In the genomic region with DNA sequence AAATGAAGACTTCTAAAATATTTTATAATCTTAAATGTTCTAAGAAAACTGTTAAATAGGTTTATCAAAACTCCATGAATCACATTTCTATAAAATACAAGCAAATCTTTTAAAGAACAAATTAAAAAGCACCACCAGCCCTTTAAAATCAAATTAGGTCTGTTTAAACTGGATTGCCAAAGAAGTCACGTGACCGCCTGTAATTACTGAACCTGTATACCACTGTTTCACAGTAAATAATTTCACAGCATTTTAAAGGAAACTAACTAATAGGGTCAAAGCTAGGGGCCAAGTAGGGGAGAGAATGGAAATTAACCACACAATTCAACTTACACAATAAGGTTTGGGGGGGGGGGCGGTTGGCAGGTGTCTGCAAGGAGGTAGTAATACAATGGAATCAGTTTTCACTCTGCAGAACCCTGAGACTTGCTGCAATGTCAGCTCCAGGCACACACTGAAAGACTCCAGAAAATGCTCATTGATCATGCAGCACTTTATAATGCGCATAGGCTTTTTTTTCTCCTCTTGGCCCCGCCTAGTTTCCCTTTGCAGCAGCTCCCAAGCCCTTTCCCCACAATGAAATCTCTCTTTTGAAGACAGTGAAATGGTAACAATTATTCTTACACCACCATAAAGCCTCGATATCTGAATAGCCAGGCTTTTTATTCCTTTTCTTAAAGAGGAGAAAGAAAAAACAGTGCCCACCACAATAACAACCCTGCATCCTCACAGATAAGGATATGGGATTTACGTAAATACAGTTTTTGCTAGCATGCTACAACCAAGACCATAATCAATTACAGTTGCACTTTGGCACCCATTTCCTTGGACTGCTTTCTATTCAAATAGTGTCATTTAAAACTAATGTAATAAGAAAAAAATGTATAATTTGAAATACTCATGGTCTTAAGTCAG, we compare ENCODE assay signal across 10 mouse cellular contexts. TPM values are rescaled to one million over a fixed set of nuclear protein-coding genes. Genes with fewer than 3 reads are reported as not detected.
A peak's percentile ranks its signal among the peaks of the same experiment; 100 is the strongest.
DNase-seq lines count a peak whose midpoint lies in the region; ATAC-seq and TF ChIP-seq lines count a peak whose summit lies in the region.
"Had no signal": no experiment of that assay in that cellular context is flagged by ENCODE, and none has a peak within 500 bp of the region (broad histone marks: within the 10 kb centered on the region; RNA-seq: fewer than 3 reads in every experiment).

No protein-coding gene starts in this region.

- H3K79me2 ChIP-seq in myocyte (ENCODE audit: control insufficient read depth, insufficient read depth): peaks cover 99% of the 10 kb centered on the region

- H3K27me3 ChIP-seq in kidney, adult 2 months (replicated peaks; ENCODE audit: control insufficient read depth, insufficient read depth, low read length): no peaks in the 10 kb centered on the region
- no peaks in the 10 kb centered on the region for H3K27me3 ChIP-seq in kidney, embryonic 16.5 days (ENCODE audit: insufficient read depth, low read length)
- H3K27me3 ChIP-seq in embryonic facial prominence, embryonic 14.5 days (replicated peaks; ENCODE audit: control insufficient read depth, insufficient read depth, low read length): no peaks in the 10 kb centered on the region
- H3K27me3 ChIP-seq in intestine, postnatal 0 days (replicated peaks; ENCODE audit: control insufficient read depth, insufficient read depth, low read length): no peaks in the 10 kb centered on the region
- no peaks in the 10 kb centered on the region for H3K27me3 ChIP-seq in myocyte (ENCODE audit: control insufficient read depth, insufficient read depth, insufficient read length)
- H3K27me3 ChIP-seq: embryonic facial prominence, embryonic 15.5 days had no signal

- H3K4me1 ChIP-seq in kidney, adult 2 months (ENCODE audit: control insufficient read depth, insufficient read depth, low read length): 0 out of 2 replicates have a peak, but pooled peaks cover 3% of the 10 kb centered on the region
- peaks cover 21% of the 10 kb centered on the region for H3K4me1 ChIP-seq in kidney, embryonic 16.5 days (ENCODE audit: insufficient read depth, low read length)
- peaks cover 19% of the 10 kb centered on the region for H3K4me1 ChIP-seq in embryonic facial prominence, embryonic 14.5 days (ENCODE audit: control insufficient read depth, insufficient read depth, low read length)
- H3K4me1 ChIP-seq in intestine, postnatal 0 days (replicated peaks; ENCODE audit: control insufficient read depth, insufficient read depth, low read length): no peaks in the 10 kb centered on the region

- 59% methylated on average over 7 of the region's 7 CpGs for WGBS in kidney, adult 2 months
- 79% methylated on average over 6 of the region's 7 CpGs for WGBS in kidney, embryonic 16.5 days
- 73% methylated on average over 7 of the region's 7 CpGs for WGBS in embryonic facial prominence, embryonic 14.5 days
- WGBS in intestine, postnatal 0 days: 70% methylated on average over 7 of the region's 7 CpGs

- intact Hi-C loops in left cerebral cortex, postnatal 25 days (cut with DNase I): no loop called here

- no peak for TF ChIP-seq CTCF in kidney, adult 2 months (conservative IDR thresholded peaks at IDR 0.05; ENCODE audit: insufficient read depth, insufficient read length, low read depth, low read length)
- TF ChIP-seq CTCF in intestine, postnatal 0 days (IDR thresholded peaks at IDR 0.05; ENCODE audit: low read depth): no peak

- H3K27ac ChIP-seq in kidney, adult 2 months (ENCODE audit: insufficient read depth, low read depth, low read length): peak overlapping the region; percentile 23; the same call in 1 of the 2 replicates
- no peak overlapping the region for H3K27ac ChIP-seq in kidney, embryonic 16.5 days (ENCODE audit: low read length)
- no peak overlapping the region for H3K27ac ChIP-seq in embryonic facial prominence, embryonic 14.5 days (replicated peaks; ENCODE audit: low read depth, low read length)
- no peak overlapping the region for H3K27ac ChIP-seq in intestine, postnatal 0 days (ENCODE audit: low read depth, low read length)
- H3K27ac ChIP-seq: embryonic facial prominence, embryonic 15.5 days had no signal

- H3K9ac ChIP-seq in kidney, embryonic 16.5 days (replicated peaks; ENCODE audit: low read length): no peak overlapping the region
- H3K9ac ChIP-seq in embryonic facial prominence, embryonic 14.5 days (ENCODE audit: low read depth, low read length): no peak overlapping the region
- H3K9ac ChIP-seq in intestine, postnatal 0 days (ENCODE audit: low read depth, low read length): no peak overlapping the region
- H3K9ac ChIP-seq: embryonic facial prominence, embryonic 15.5 days had no signal

- no peak overlapping the region for H3K4me3 ChIP-seq in kidney, adult 2 months (ENCODE audit: insufficient read depth, low read depth, low read length)
- H3K4me3 ChIP-seq in kidney, embryonic 16.5 days (ENCODE audit: low read length): no peak overlapping the region
- H3K4me3 ChIP-seq in embryonic facial prominence, embryonic 14.5 days (ENCODE audit: low read depth, low read length): no peak overlapping the region
- no peak overlapping the region for H3K4me3 ChIP-seq in intestine, postnatal 0 days (ENCODE audit: low read depth, low read length)
- H3K4me3 ChIP-seq in myocyte: no peak overlapping the region

- H3ac ChIP-seq in myocyte (ENCODE audit: control insufficient read depth, insufficient read length): no peak overlapping the region

- no peak for TF ChIP-seq POLR2A in kidney, adult 2 months (IDR thresholded peaks at IDR 0.05; ENCODE audit: low read depth, low read length)
- TF ChIP-seq POLR2A in myocyte (IDR thresholded peaks at IDR 0.05; ENCODE audit: insufficient read length, low read depth): no peak

- no peaks in the 10 kb centered on the region for H3K36me3 ChIP-seq in kidney, adult 2 months (ENCODE audit: control insufficient read depth, insufficient read depth, low read length)
- no peaks in the 10 kb centered on the region for H3K36me3 ChIP-seq in kidney, embryonic 16.5 days (ENCODE audit: insufficient read depth, low read length)
- no peaks in the 10 kb centered on the region for H3K36me3 ChIP-seq in embryonic facial prominence, embryonic 14.5 days (ENCODE audit: control insufficient read depth, insufficient read depth, low read length)
- no peaks in the 10 kb centered on the region for H3K36me3 ChIP-seq in intestine, postnatal 0 days (ENCODE audit: control insufficient read depth, insufficient read depth)
- no peaks in the 10 kb centered on the region for H3K36me3 ChIP-seq in myocyte (ENCODE audit: control insufficient read depth, insufficient read depth)
- H3K36me3 ChIP-seq: embryonic facial prominence, embryonic 15.5 days had no signal

- no peak for ATAC-seq in kidney, embryonic 16.5 days (ENCODE audit: low FRiP score, low TSS enrichment)
- no peak for ATAC-seq in embryonic facial prominence, embryonic 14.5 days (ENCODE audit: low read depth)
- ATAC-seq in intestine, postnatal 0 days: no peak

- no peaks in the 10 kb centered on the region for H3K9me3 ChIP-seq in kidney, embryonic 16.5 days (ENCODE audit: low read length)
- H3K9me3 ChIP-seq in embryonic facial prominence, embryonic 14.5 days (ENCODE audit: control insufficient read depth, low read length): no peaks in the 10 kb centered on the region
- H3K9me3 ChIP-seq in intestine, postnatal 0 days (ENCODE audit: control insufficient read depth): no peaks in the 10 kb centered on the region
- H3K9me3 ChIP-seq: embryonic facial prominence, embryonic 15.5 days had no signal

- no peak overlapping the region for H3K4me2 ChIP-seq in kidney, embryonic 16.5 days (replicated peaks; ENCODE audit: low read depth, low read length)
- H3K4me2 ChIP-seq in embryonic facial prominence, embryonic 14.5 days (ENCODE audit: low read depth, low read length): no peak overlapping the region
- H3K4me2 ChIP-seq in intestine, postnatal 0 days (replicated peaks; ENCODE audit: low read depth): peak overlapping the region; percentile 9; the same call in 1 of the 2 replicates
- no peak overlapping the region for H3K4me2 ChIP-seq in myocyte (ENCODE audit: low read depth)

- peak; percentile 21 for DNase-seq in kidney, adult 2 months
- peak; percentile 8 for DNase-seq in embryonic facial prominence, embryonic 14.5 days (ENCODE audit: low spot score)
- no peak for DNase-seq in adrenal gland, postnatal 36 days
- DNase-seq in layer of hippocampus, adult 18-20 months (ENCODE audit: low spot score in 2 of 2): no peak
- no peak for DNase-seq in left cerebral cortex, postnatal 25 days (ENCODE audit: low spot score in 2 of 2)
- DNase-seq: B cell, adult 2 months had no signal

TF ChIP-seq in myocyte, 11 proteins besides CTCF, POLR2A, EP300 and RAD21:
- TF ChIP-seq USF1 (IDR thresholded peaks at IDR 0.05; ENCODE audit: low read depth): peak; percentile 52
- no peak for TF ChIP-seq MAX (IDR thresholded peaks at IDR 0.05; ENCODE audit: low read depth)

RNA-seq across cellular contexts. Expression of gene Ankrd17, which starts 27.9 kb away (rescaled TPM):
- polyA plus RNA-seq in kidney, adult 2 months (2012; rRNA removed): 27.1 and 27.9 TPM in 2 replicates
- polyA plus RNA-seq in kidney, embryonic 16.5 days (2015; fragmentation: Nextera tagmentation; extraction: Ambion mirVana): 21.1 and 23.0 TPM in 2 replicates
- 30.9 and 31.0 TPM in 2 replicates for polyA plus RNA-seq in embryonic facial prominence, embryonic 14.5 days (2014; fragmentation: Nextera tagmentation; extraction: Ambion mirVana)
- polyA plus RNA-seq in intestine, postnatal 0 days (2015; fragmentation: Nextera tagmentation; extraction: Ambion mirVana): 19.3 and 23.3 TPM in 2 replicates
- 14.7 TPM for polyA plus RNA-seq in myocyte (2012; fragmentation: generic; extraction: Trizol)
- 10 to 100 TPM; 88.8 to 91.5 TPM for total RNA-seq in adrenal gland, postnatal 36 days (2021)
- total RNA-seq in layer of hippocampus, adult 18-20 months (2021): 100 to 1,000 TPM; 106 to 108 TPM
- total RNA-seq in left cerebral cortex, postnatal 25 days (2021): 100 to 1,000 TPM; 110 to 117 TPM

RNA-seq across cellular contexts. Expression of gene Gm9958, which starts 28.6 kb away (rescaled TPM):
- 1.1 and 2.3 TPM in 2 replicates for polyA plus RNA-seq in kidney, adult 2 months (2012; rRNA removed)
- 6.5 and 7.0 TPM in 2 replicates for polyA plus RNA-seq in kidney, embryonic 16.5 days (2015; fragmentation: Nextera tagmentation; extraction: Ambion mirVana)
- 4.2 and 5.0 TPM in 2 replicates for polyA plus RNA-seq in embryonic facial prominence, embryonic 14.5 days (2014; fragmentation: Nextera tagmentation; extraction: Ambion mirVana)
- 3.0 and 3.3 TPM in 2 replicates for polyA plus RNA-seq in intestine, postnatal 0 days (2015; fragmentation: Nextera tagmentation; extraction: Ambion mirVana)
- polyA plus RNA-seq in myocyte (2012; fragmentation: generic; extraction: Trizol): 0.64 TPM
- 1 to 10 TPM; 2.2 to 3.4 TPM for total RNA-seq in adrenal gland, postnatal 36 days (2021)
- 1 to 10 TPM; 1.6 to 1.7 TPM for total RNA-seq in layer of hippocampus, adult 18-20 months (2021)
- 1 to 10 TPM; 1.6 to 1.7 TPM for total RNA-seq in left cerebral cortex, postnatal 25 days (2021)

Comparison
In these comparisons a context has a peak if more than half of its experiments do, and no peak if none do; other contexts are left out.
1. DNase-seq: peak in kidney, adult 2 months (single experiment) and embryonic facial prominence, embryonic 14.5 days (single experiment); none in adrenal gland, postnatal 36 days (0 of 2), layer of hippocampus, adult 18-20 months (0 of 2) and left cerebral cortex, postnatal 25 days (0 of 2).